Mouse (Mus musculus): ENCODE results near the gene Tmc8. TPM values are rescaled to one million over a fixed set of nuclear protein-coding genes. Genes with fewer than 3 reads are reported as not detected.
A peak's percentile ranks its signal among the peaks of the same experiment; 100 is the strongest.

Gene Tmc8
- polyA plus RNA-seq, 1 experiment from 2014 or later: 5.2 TPM

- DNase-seq (ENCODE audit: low spot score) (no peak), ATAC-seq (replicated peaks; ENCODE audit: low FRiP score, low TSS enrichment, low read depth) (no peak)
- Histone ChIP-seq H3K27ac (ENCODE audit: low read depth) (no peak overlapping the region), H3K27me3 (replicated peaks; ENCODE audit: control insufficient read depth, insufficient read depth, low read length) (no peaks in the 10 kb centered on the region), H3K36me3 (ENCODE audit: control insufficient read depth, insufficient read depth, low read length) (peaks cover 65% of the 10 kb centered on the region), H3K4me2 (ENCODE audit: low read length) (no peak overlapping the region), H3K9me3 (ENCODE audit: control insufficient read depth, low read length) (no peaks in the 10 kb centered on the region), H3K4me3 (ENCODE audit: low read depth, low read length) (no peak overlapping the region), H3K9ac (ENCODE audit: low read length) (no peak overlapping the region), H3K4me1 (replicated peaks; ENCODE audit: control insufficient read depth, insufficient read depth, low read length) (peaks cover 24% of the 10 kb centered on the region)
- WGBS: 86% methylated on average over 9 of the region's 9 CpGs
Measured at GRCm38 (mm10) chr11:117821868-117822267, 40.0 kb downstream of the Tmc8 start.

GRCm38 (mm10) chr11:117822728-117823241 is 40.9 kb downstream of the Tmc8 start:
- Histone ChIP-seq H3K27me3 (replicated peaks; ENCODE audit: control insufficient read depth, insufficient read depth, low read length) (no peaks in the 10 kb centered on the region), H3K4me1 (replicated peaks; ENCODE audit: control insufficient read depth, insufficient read depth, low read length) (peaks cover 33% of the 10 kb centered on the region), H3K9ac (ENCODE audit: low read length) (no peak overlapping the region), H3K9me3 (ENCODE audit: control insufficient read depth, low read length) (no peaks in the 10 kb centered on the region), H3K27ac (ENCODE audit: low read depth) (peak overlapping the region; percentile 64), H3K4me2 (ENCODE audit: low read length) (no peak overlapping the region; the same call in 1 of the 2 replicates), H3K4me3 (ENCODE audit: low read depth, low read length) (no peak overlapping the region), H3K36me3 (ENCODE audit: control insufficient read depth, insufficient read depth, low read length) (peaks cover 56% of the 10 kb centered on the region)
- DNase-seq (ENCODE audit: low spot score): no peak
- 53% methylated on average over 7 of the region's 7 CpGs for WGBS
- no peak for ATAC-seq (replicated peaks; ENCODE audit: low FRiP score, low TSS enrichment, low read depth)

GRCm38 (mm10) chr11:117823411-117823810 is 41.5 kb downstream of the Tmc8 start:
- no peaks in the 10 kb centered on the region for H3K9me3 ChIP-seq (ENCODE audit: control insufficient read depth, low read length)
- no peak overlapping the region for H3K9ac ChIP-seq (ENCODE audit: low read length)
- no peak for DNase-seq (ENCODE audit: low spot score)
- no peak overlapping the region for H3K4me3 ChIP-seq (ENCODE audit: low read depth, low read length)
- peaks cover 49% of the 10 kb centered on the region for H3K36me3 ChIP-seq (ENCODE audit: control insufficient read depth, insufficient read depth, low read length)
- no peak for ATAC-seq (replicated peaks; ENCODE audit: low FRiP score, low TSS enrichment, low read depth)
- H3K4me2 ChIP-seq (ENCODE audit: low read length): peak overlapping the region; percentile 58; the same call in 1 of the 2 replicates
- H3K27ac ChIP-seq (ENCODE audit: low read depth): peak overlapping the region; percentile 64; the same call in 1 of the 2 replicates
- H3K27me3 ChIP-seq (replicated peaks; ENCODE audit: control insufficient read depth, insufficient read depth, low read length): no peaks in the 10 kb centered on the region
- WGBS: 88% methylated on average over 6 of the region's 6 CpGs
- peaks cover 39% of the 10 kb centered on the region for H3K4me1 ChIP-seq (replicated peaks; ENCODE audit: control insufficient read depth, insufficient read depth, low read length)

GRCm38 (mm10) chr11:117824060-117824969 is 42.4 kb downstream of the Tmc8 start:
- H3K4me1 ChIP-seq (replicated peaks; ENCODE audit: control insufficient read depth, insufficient read depth, low read length): peaks cover 48% of the 10 kb centered on the region
- no peaks in the 10 kb centered on the region for H3K27me3 ChIP-seq (replicated peaks; ENCODE audit: control insufficient read depth, insufficient read depth, low read length)
- H3K27ac ChIP-seq (ENCODE audit: low read depth): peak overlapping the region; percentile 57
- peaks cover 42% of the 10 kb centered on the region for H3K36me3 ChIP-seq (ENCODE audit: control insufficient read depth, insufficient read depth, low read length)
- ATAC-seq (replicated peaks; ENCODE audit: low FRiP score, low TSS enrichment, low read depth) (peak; percentile 63), DNase-seq (ENCODE audit: low spot score) (peak; percentile 93)
- WGBS: 16% methylated on average over 23 of the region's 23 CpGs
- H3K9ac ChIP-seq (ENCODE audit: low read length): peak overlapping the region; percentile 75
- H3K4me2 ChIP-seq (ENCODE audit: low read length): peak overlapping the region; percentile 58
- peak overlapping the region; percentile 57 for H3K4me3 ChIP-seq (ENCODE audit: low read depth, low read length)
- H3K9me3 ChIP-seq (ENCODE audit: control insufficient read depth, low read length): no peaks in the 10 kb centered on the region

GRCm38 (mm10) chr11:117825333-117826101 is 43.6 kb downstream of the Tmc8 start, which contains the start of the genes Afmid and Tk1:
Gene Afmid (plus strand): TSS chr11:117825924.
Gene Tk1 (minus strand): TSS chr11:117826092.
- H3K9ac ChIP-seq (ENCODE audit: low read length): peak within 1 kb of the TSS; percentile 75
- ATAC-seq (replicated peaks; ENCODE audit: low FRiP score, low TSS enrichment, low read depth) (peak; percentile 59), DNase-seq (ENCODE audit: low spot score) (peak; percentile 88)
- no peaks in the 10 kb centered on the region for H3K27me3 ChIP-seq (replicated peaks; ENCODE audit: control insufficient read depth, insufficient read depth, low read length)
- WGBS: under 1% methylated on average over 32 of the region's 34 CpGs
- H3K9me3 ChIP-seq (ENCODE audit: control insufficient read depth, low read length): no peaks in the 10 kb centered on the region
- H3K27ac ChIP-seq (ENCODE audit: low read depth): peak within 1 kb of the TSS; percentile 89
- H3K36me3 ChIP-seq (ENCODE audit: control insufficient read depth, insufficient read depth, low read length): peaks cover 30% of the 10 kb centered on the region
- peak within 1 kb of the TSS; percentile 57 for H3K4me3 ChIP-seq (ENCODE audit: low read depth, low read length)
- H3K4me1 ChIP-seq (replicated peaks; ENCODE audit: control insufficient read depth, insufficient read depth, low read length): peaks cover 60% of the 10 kb centered on the region
- peak within 1 kb of the TSS; percentile 58 for H3K4me2 ChIP-seq (ENCODE audit: low read length)

- Histone ChIP-seq H3K4me2 (ENCODE audit: low read length) (peak overlapping the region; percentile 58), H3K9ac (ENCODE audit: low read length) (peak overlapping the region; percentile 75), H3K9me3 (ENCODE audit: control insufficient read depth, low read length) (no peaks in the 10 kb centered on the region), H3K27ac (ENCODE audit: low read depth) (peak overlapping the region; percentile 89), H3K4me3 (ENCODE audit: low read depth, low read length) (peak overlapping the region; percentile 57), H3K36me3 (ENCODE audit: control insufficient read depth, insufficient read depth, low read length) (peaks cover 23% of the 10 kb centered on the region), H3K4me1 (replicated peaks; ENCODE audit: control insufficient read depth, insufficient read depth, low read length) (peaks cover 62% of the 10 kb centered on the region), H3K27me3 (replicated peaks; ENCODE audit: control insufficient read depth, insufficient read depth, low read length) (no peaks in the 10 kb centered on the region)
- ATAC-seq (replicated peaks; ENCODE audit: low FRiP score, low TSS enrichment, low read depth) (0 out of 2 replicates have a peak, but pooled peaks have one; percentile 19), DNase-seq (ENCODE audit: low spot score) (no peak)
- WGBS: 7% methylated on average over 5 of the region's 5 CpGs
Measured at GRCm38 (mm10) chr11:117826164-117826563, 44.3 kb downstream of the Tmc8 start.

- H3K9ac ChIP-seq (ENCODE audit: low read length): no peak overlapping the region
- H3K9me3 ChIP-seq (ENCODE audit: control insufficient read depth, low read length): no peaks in the 10 kb centered on the region
- peaks cover 16% of the 10 kb centered on the region for H3K36me3 ChIP-seq (ENCODE audit: control insufficient read depth, insufficient read depth, low read length)
- ATAC-seq (replicated peaks; ENCODE audit: low FRiP score, low TSS enrichment, low read depth) (no peak), DNase-seq (ENCODE audit: low spot score) (no peak)
- no peak overlapping the region for H3K4me3 ChIP-seq (ENCODE audit: low read depth, low read length)
- peak overlapping the region; percentile 58; the same call in 1 of the 2 replicates for H3K4me2 ChIP-seq (ENCODE audit: low read length)
- H3K27me3 ChIP-seq (replicated peaks; ENCODE audit: control insufficient read depth, insufficient read depth, low read length): no peaks in the 10 kb centered on the region
- WGBS: 50% methylated on average over 8 of the region's 8 CpGs
- no peak overlapping the region; the same call in 1 of the 2 replicates for H3K27ac ChIP-seq (ENCODE audit: low read depth)
- peaks cover 62% of the 10 kb centered on the region for H3K4me1 ChIP-seq (replicated peaks; ENCODE audit: control insufficient read depth, insufficient read depth, low read length)
Measured at GRCm38 (mm10) chr11:117826916-117827315, 45.0 kb downstream of the Tmc8 start.

GRCm38 (mm10) chr11:117827386-117827785 is 45.5 kb downstream of the Tmc8 start:
- ATAC-seq (replicated peaks; ENCODE audit: low FRiP score, low TSS enrichment, low read depth): no peak

More at GRCm38 (mm10) chr11:117827386-117827785, 45.5 kb downstream of the Tmc8 start:
- Histone ChIP-seq H3K27me3 (replicated peaks; ENCODE audit: control insufficient read depth, insufficient read depth, low read length) (no peaks in the 10 kb centered on the region), H3K4me1 (replicated peaks; ENCODE audit: control insufficient read depth, insufficient read depth, low read length) (peaks cover 65% of the 10 kb centered on the region), H3K9me3 (ENCODE audit: control insufficient read depth, low read length) (no peaks in the 10 kb centered on the region), H3K27ac (ENCODE audit: low read depth) (no peak overlapping the region), H3K9ac (ENCODE audit: low read length) (no peak overlapping the region), H3K4me3 (ENCODE audit: low read depth, low read length) (no peak overlapping the region), H3K36me3 (ENCODE audit: control insufficient read depth, insufficient read depth, low read length) (peaks cover 11% of the 10 kb centered on the region; the same call in 1 of the 2 replicates), H3K4me2 (ENCODE audit: low read length) (no peak overlapping the region)
- WGBS: 45% methylated on average over 3 of the region's 3 CpGs
- no peak for DNase-seq (ENCODE audit: low spot score)
